Comparison of ENCODE assay signal across 12 mouse cellular contexts in genomic region chr2:31640609-31641507, GRCm38 (mm10). TPM values are rescaled to one million over a fixed set of nuclear protein-coding genes. Genes with fewer than 3 reads are reported as not detected.
DNase-seq lines count a peak whose midpoint lies in the region; ATAC-seq and TF ChIP-seq lines count a peak whose summit lies in the region.
"Had no signal": no experiment of that assay in that cellular context is flagged by ENCODE, and none has a peak within 500 bp of the region (broad histone marks: within the 10 kb centered on the region; RNA-seq: fewer than 3 reads in every experiment).

No protein-coding gene starts in this region.

- under 1% methylated on average over 48 of the region's 48 CpGs for WGBS in forebrain, embryonic 15.5 days

- H3K9me3 ChIP-seq in E14TG2a.4 (ENCODE audit: low read length), result no peaks in the 10 kb centered on the region
- no peaks in the 10 kb centered on the region for H3K9me3 ChIP-seq in forebrain, embryonic 15.5 days
- H3K9me3 ChIP-seq: lung, embryonic 15.5 days had no signal

- peaks cover 94% of the 10 kb centered on the region for H3K27me3 ChIP-seq in E14TG2a.4 (ENCODE audit: insufficient read depth, low read length)
- H3K27me3 ChIP-seq in forebrain, embryonic 15.5 days, result peaks cover 90% of the 10 kb centered on the region

- peak overlapping the region; percentile 39 for H3K4me3 ChIP-seq in E14TG2a.4 (replicated peaks; ENCODE audit: low read length)
- H3K4me3 ChIP-seq in forebrain, embryonic 15.5 days, result peak overlapping the region; percentile 25
- H3K4me3 ChIP-seq: lung, embryonic 15.5 days had no signal

- no peak overlapping the region for H3K9ac ChIP-seq in forebrain, embryonic 15.5 days (replicated peaks)
- H3K9ac ChIP-seq: lung, embryonic 15.5 days had no signal

- no peak for ATAC-seq in forebrain, embryonic 15.5 days (replicated peaks)
- ATAC-seq: Patski had no signal

- DNase-seq in Muller cell, postnatal 12 days (ENCODE audit: inconsistent ontology term), result peak; percentile 14
- DNase-seq in mesoderm, embryonic 11.5 days (ENCODE audit: low read depth, low spot score), result peak; percentile 71
- no peak for DNase-seq in left cerebral cortex, adult 9 months (ENCODE audit: low spot score in 2 of 2)
- no peak for DNase-seq in left cerebral cortex, postnatal 14 days (ENCODE audit: low spot score in 2 of 2)
- DNase-seq in right cerebral cortex, adult 2 months (ENCODE audit: low spot score in 2 of 2), result no peak
- DNase-seq: thymus, postnatal 25 days had no signal

- intact Hi-C loops in left cerebral cortex, postnatal 14 days (cut with DNase I), result no loop called here

- peaks cover 66% of the 10 kb centered on the region for H3K4me1 ChIP-seq in E14TG2a.4 (replicated peaks; ENCODE audit: low read depth, low read length)
- peaks cover 62% of the 10 kb centered on the region for H3K4me1 ChIP-seq in forebrain, embryonic 15.5 days

- no peak overlapping the region for H3K27ac ChIP-seq in forebrain, embryonic 15.5 days (replicated peaks)
- H3K27ac ChIP-seq: lung, embryonic 15.5 days had no signal

- H3K4me2 ChIP-seq in forebrain, embryonic 15.5 days (replicated peaks), result peak overlapping the region; percentile 34
- H3K4me2 ChIP-seq: lung, embryonic 15.5 days had no signal

- TF ChIP-seq CTCF in E14TG2a.4 (conservative IDR thresholded peaks at IDR 0.05; ENCODE audit: low read length), result no peak

- H3K36me3 ChIP-seq in E14TG2a.4 (ENCODE audit: insufficient read depth, low read length), result no peaks in the 10 kb centered on the region
- H3K36me3 ChIP-seq in forebrain, embryonic 15.5 days, result no peaks in the 10 kb centered on the region
- H3K36me3 ChIP-seq: lung, embryonic 15.5 days had no signal

RNA-seq across cellular contexts. Expression of gene Prdm12, which starts 1.0 kb away (rescaled TPM):
- polyA plus RNA-seq in forebrain, embryonic 15.5 days (2015; fragmentation: Nextera tagmentation; extraction: Ambion mirVana), result 2.9 and 4.1 TPM in 2 replicates
- total RNA-seq in left cerebral cortex, postnatal 14 days (2021), result under 1 TPM; 0.13 to 0.66 TPM
- total RNA-seq: common myeloid progenitor, adult 5-6 weeks; hematopoietic stem cell, adult 5-6 weeks had no signal
- polyA plus RNA-seq: Patski had no signal

RNA-seq across cellular contexts. Expression of gene Exosc2, which starts 29.7 kb away (rescaled TPM):
- polyA plus RNA-seq in forebrain, embryonic 15.5 days (2015; fragmentation: Nextera tagmentation; extraction: Ambion mirVana), result 41.6 and 44.2 TPM in 2 replicates
- total RNA-seq in left cerebral cortex, postnatal 14 days (2021), result 10 to 100 TPM; 21.4 to 24.5 TPM

RNA-seq across cellular contexts. Expression of gene Abl1, which starts 47.3 kb away (rescaled TPM):
- 23.6 and 23.7 TPM in 2 replicates for polyA plus RNA-seq in forebrain, embryonic 15.5 days (2015; fragmentation: Nextera tagmentation; extraction: Ambion mirVana)
- total RNA-seq in left cerebral cortex, postnatal 14 days (2021), result 10 to 100 TPM; 37.4 to 39.6 TPM

Comparison
In these comparisons a context has a peak if more than half of its experiments do, and no peak if none do; other contexts are left out.
1. DNase-seq: peak in Muller cell, postnatal 12 days (single experiment) and mesoderm, embryonic 11.5 days (single experiment); none in left cerebral cortex, adult 9 months (0 of 2), left cerebral cortex, postnatal 14 days (0 of 2) and right cerebral cortex, adult 2 months (0 of 2).